Mouse (Mus musculus) gastrocnemius, adult 2 months (tissue): ENCODE results near the gene Pard3. TPM values are rescaled to one million over a fixed set of nuclear protein-coding genes. Genes with fewer than 3 reads are reported as not detected.

Experiments used
- DNase-seq: peaks from one replicate; pipeline ENCODE4 v3.0.0; 2022
- H3K27ac ChIP-seq: fragments of 200-600 bp; 2 replicates; pipeline ENCODE4 v1.8.1; 2022; ENCODE audit warnings: mild to moderate bottlenecking
- H3K4me3 ChIP-seq: fragments of 200-600 bp; 2 replicates; pipeline ENCODE4 v1.8.1; 2022; ENCODE audit warnings: mild to moderate bottlenecking, moderate library complexity
- CTCF ChIP-seq: fragments of 200-600 bp; IDR thresholded peaks from 2 replicates; pipeline ENCODE4 v1.8.1; 2022; ENCODE audit warnings: antibody characterized with exemption, mild to moderate bottlenecking, moderate library complexity
- intact Hi-C: fragments of 180-260 bp; cut with DNase I; formaldehyde crosslinking; loops from one replicate; pipeline ENCODE4 v1.15.1; 2025
- total RNA-seq, 2 experiments: library from RNA; stranded (reverse); gene quantifications; 2 replicates each; pipeline ENCODE4 v1.2.3; 2021

Pard3 gene
- total RNA-seq, 2 experiments from 2014 or later = 29.8 to 30.2 TPM

DNA sequence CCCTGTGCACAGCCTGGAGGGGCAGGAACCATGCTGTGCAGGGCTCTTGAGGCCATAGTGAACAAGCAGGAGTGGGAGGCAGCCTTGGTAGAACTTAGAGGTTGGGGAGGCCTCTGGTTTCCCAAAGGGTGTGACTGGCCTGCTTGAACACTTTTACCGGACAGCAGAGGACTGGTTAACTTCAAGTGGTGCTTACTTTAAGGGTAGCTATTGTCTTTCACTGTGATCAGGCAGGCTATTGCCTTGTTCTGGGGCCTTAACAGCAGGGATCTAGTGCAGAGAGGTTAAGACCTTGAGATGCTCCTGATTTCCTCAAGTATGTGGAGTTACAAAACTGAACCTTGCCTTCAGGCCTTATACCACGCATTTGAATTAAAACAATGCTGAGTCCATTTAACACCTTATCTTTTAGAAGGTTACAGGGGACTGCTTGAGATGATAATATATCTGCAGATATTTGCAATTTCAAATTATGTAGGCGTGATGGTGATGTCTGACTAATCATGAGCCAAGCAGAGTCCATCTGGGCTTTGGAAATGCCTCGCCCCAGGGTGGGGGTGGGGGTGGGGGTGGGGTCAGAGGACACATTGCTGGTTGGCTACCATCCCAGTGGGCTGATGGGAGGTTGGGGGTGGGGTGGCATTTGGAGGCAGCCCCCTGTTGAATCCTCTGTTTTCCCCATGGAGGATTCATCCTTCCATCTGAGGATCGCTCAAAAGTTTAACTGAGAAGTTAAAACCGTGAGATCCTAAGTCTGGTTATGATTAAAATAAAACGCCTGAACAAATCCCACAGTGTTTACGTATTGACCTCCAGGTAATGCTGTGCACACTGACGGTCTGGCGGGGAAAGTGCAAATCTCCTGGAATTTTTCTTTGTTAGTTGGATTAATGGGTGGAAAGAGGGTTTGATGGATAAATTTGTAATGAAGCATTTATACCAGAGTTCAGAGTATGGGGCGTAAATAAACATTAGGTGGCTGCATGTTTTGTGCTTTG lies 62.3 kb downstream of the Pard3 start:
- H3K27ac ChIP-seq = no peak overlapping the region

DNA sequence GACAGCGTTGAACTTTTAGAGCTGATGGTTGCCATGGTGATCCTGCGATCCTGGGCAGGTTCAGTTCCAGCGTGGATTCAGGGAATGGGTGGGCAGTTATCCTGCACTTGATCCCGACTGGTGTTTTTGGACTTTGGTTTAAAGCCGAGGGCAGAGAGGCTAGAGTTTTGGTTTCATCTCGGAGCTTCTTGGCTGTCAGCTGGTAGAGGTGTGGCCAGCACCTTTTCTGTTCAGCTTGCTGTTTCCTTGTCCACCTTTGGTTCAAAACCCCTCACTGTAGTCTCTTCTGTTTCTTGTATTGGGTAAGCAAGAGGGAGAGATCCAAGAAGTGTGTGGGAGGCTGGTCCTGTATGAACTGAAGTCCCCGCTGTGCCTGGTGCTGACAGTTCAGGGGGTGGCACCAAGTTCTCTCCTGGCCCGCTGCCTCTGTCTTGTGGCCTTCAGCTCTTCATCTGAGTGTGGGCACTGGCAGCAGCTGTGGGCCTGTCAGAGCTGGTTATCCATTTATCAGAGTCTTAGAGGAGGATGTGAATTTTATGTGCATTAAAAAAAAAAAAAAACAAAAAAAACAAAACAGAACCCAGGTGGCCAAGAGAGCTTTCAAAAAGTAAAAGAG lies 65.2 kb downstream of the Pard3 start:
- H3K27ac ChIP-seq = peak overlapping the region; percentile 6; the same call in 1 of the 2 replicates
- intact Hi-C loops = no loop called here
- no peak for TF ChIP-seq CTCF
- peak; percentile 55 for DNase-seq
- peak overlapping the region; percentile 55 for H3K4me3 ChIP-seq

More for the DNA sequence above, 62.3 kb downstream of the Pard3 start:
- H3K4me3 ChIP-seq = no peak overlapping the region
- no peak for DNase-seq
- no peak for TF ChIP-seq CTCF
- intact Hi-C loops = no loop called here

DNA sequence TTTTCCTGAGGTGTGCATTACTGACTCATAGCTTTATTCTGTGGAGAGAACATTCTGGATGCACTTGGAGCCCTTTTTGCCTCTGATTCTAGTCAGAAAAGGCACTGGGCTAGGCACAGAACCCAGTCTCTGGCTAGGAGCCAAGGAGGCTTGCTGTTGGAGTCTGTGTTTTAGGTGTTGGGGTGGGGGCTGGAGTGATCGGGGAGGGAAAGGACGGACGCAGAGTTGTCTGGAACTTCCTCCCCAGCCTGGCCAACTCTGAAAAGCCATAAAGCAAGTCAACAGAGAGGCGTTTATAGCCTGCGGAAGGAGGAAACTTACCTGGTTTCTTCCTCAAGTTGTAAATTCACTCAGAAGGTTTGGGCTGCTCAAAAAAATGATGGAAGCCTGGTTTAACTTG lies 70.6 kb downstream of the Pard3 start:
- Histone ChIP-seq H3K4me3 (no peak overlapping the region), H3K27ac (no peak overlapping the region)
- no peak for TF ChIP-seq CTCF
- intact Hi-C loops = no loop called here
- DNase-seq = no peak

DNA sequence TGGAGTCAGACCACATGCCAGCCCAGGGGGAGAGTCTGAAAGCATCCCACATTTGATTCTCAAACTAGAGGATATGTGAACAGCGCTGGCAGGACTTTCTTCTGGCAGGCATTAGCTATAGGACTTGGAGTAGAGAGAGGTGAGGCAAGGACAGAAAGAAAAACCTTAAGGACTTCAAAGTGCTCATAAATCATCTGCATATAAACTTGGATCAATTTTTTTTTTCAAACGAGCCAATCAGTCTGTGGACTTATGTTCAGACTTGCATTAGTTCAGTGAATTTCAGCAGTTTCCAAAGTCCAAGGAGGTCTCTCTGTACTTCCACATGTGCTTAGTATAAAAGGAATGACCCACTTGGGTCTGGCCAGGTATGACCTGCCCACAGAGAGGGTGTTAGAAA lies 72.5 kb downstream of the Pard3 start:
- DNase-seq = no peak
- Histone ChIP-seq H3K27ac (no peak overlapping the region), H3K4me3 (no peak overlapping the region)
- no peak for TF ChIP-seq CTCF
- intact Hi-C loops = no loop called here

DNA sequence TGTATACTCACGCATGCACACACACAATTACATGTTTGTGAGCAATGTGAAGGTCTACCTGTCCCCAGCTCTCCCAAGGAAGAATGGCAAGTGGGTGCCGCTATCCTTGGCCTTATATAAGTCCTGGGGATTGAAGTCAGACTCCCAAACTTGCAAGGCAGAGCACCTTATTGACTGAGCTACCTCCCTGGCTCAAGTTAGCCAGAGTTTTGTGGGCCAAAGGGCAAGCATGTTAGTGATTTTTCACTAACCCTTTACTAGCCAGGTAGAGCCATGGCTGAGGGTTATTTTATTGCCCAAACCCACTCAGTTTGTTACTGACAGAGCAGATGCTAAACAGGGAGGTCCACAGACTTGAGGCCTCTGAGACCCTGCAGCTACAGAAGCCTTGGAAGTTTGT lies 73.1 kb downstream of the Pard3 start:
- intact Hi-C loops = no loop called here
- no peak for TF ChIP-seq CTCF
- no peak for DNase-seq
- no peak overlapping the region for H3K4me3 ChIP-seq
- no peak overlapping the region for H3K27ac ChIP-seq

DNA sequence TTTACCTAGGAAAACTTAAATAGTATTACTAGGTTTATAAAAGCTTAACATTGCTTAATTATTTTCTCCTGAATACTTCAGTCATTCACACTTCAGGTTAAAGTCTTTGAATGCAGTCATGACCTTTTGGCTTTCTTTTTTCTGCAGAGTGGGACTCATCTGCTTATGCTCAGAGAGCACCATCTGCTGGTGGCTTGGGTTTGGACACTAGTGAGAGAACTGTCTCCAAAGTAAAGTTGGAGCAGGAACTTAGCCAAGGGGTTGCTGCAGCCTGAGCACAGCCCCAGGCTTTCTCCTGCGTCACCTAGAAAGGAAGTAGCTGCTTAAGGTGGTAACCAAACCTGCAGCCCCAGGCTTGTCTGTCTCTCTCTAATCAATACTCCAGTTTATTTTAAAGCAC lies 75.5 kb downstream of the Pard3 start:
- peak; percentile 84 for DNase-seq
- intact Hi-C loops = loop anchor here (1.0 to 2.0 kb wide), 3 partner anchors 40 to 153 kb away; partner anchors contain the start of gene Pard3
- Histone ChIP-seq H3K27ac (no peak overlapping the region), H3K4me3 (no peak overlapping the region)
- TF ChIP-seq CTCF = peak; percentile 96

DNA sequence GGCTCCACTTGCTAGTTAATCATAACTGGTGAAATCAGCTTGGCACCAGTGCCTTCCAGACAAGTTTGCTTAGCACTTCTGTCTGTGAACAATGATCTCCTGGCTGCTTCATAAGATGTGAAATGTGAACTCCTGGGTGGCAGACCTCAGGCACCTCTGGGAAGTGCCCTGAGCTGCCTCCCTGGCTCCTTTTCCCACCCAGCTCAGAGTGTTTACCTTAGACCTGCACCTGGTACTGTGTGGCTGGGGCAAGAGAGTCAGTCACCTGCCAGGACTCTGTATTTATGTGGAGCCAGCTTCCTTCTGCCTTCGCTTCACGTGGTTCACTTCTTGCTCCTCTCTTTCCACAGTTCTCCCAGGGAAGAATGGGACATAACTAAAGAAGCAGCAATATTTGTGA lies 77.3 kb downstream of the Pard3 start:
- Histone ChIP-seq H3K27ac (no peak overlapping the region), H3K4me3 (no peak overlapping the region)
- TF ChIP-seq CTCF = no peak
- no peak for DNase-seq
- intact Hi-C loops = loop anchor here (10.0 kb wide), 1 partner anchor 666 kb away; the partner anchor contains the start of gene Tarbp1

DNA sequence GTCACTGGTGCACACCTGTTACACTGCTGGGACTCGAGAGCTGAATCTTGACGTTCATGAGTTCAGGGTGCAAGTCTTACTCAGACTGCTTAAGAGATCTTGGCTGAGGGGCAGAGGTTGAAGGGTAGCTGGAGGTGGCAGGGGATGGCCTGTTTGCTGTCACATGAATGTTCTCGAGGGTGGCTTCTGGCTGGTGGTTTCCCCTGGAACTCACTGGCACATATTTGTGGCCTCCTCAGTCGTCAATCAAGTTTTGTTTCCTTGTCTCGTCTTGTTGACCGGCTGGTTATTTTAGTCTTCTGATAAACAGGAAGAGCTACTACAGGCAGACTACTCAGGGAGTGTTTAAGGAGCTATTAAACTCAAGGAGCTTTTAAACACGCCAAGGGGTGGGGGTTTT lies 79.9 kb downstream of the Pard3 start:
- intact Hi-C loops = loop anchor here (10.0 kb wide), 1 partner anchor 669 kb away; the partner anchor contains the start of gene Tarbp1
- no peak for TF ChIP-seq CTCF
- H3K27ac ChIP-seq = peak overlapping the region; percentile 43
- DNase-seq = no peak
- H3K4me3 ChIP-seq = no peak overlapping the region

DNA sequence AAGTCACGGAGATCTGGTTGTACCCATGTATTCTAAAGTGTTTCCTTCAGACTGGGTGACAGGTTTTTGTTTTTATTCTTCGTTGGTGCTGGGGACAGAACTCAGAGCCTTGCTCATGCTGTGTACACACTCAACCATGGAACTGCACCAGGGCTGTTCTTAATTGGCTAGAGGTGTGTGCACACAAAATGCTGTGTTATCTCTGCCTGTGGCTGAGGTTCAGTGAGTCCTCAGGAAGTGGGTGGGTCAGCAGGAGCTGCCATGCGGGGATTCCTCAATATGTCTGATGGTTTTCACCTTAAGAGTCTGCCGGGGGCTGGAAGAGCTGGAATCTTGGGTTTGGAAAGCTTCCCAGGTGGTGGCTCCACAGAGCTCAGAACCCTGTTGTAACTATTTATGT lies 80.9 kb downstream of the Pard3 start:
- Histone ChIP-seq H3K27ac (no peak overlapping the region), H3K4me3 (no peak overlapping the region)
- no peak for DNase-seq
- intact Hi-C loops = loop anchor here (10.0 kb wide), 1 partner anchor 670 kb away; the partner anchor contains the start of gene Tarbp1
- no peak for TF ChIP-seq CTCF

DNA sequence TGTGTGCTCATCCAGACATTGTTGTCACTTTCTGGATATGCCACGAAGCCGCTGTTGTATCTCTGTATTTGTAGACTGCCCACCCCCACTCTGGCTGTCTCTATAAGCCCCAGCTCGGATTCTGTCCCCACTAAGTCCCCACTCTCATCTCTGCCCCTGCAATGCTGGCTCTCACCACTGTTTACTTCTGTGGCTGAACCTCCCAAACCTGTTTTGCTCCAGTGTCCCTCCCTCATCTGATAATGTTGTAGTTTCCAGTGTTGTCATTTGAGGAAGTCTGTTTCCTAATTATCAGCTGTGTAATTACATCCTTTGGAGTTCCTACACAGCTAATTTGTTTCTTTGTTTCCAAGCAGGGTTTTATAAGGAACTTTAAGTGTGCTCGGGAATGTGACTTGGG lies 81.4 kb downstream of the Pard3 start:
- TF ChIP-seq CTCF = no peak
- no peak for DNase-seq
- intact Hi-C loops = loop anchor here (10.0 kb wide), 1 partner anchor 670 kb away; the partner anchor contains the start of gene Tarbp1
- Histone ChIP-seq H3K4me3 (no peak overlapping the region), H3K27ac (no peak overlapping the region)

DNA sequence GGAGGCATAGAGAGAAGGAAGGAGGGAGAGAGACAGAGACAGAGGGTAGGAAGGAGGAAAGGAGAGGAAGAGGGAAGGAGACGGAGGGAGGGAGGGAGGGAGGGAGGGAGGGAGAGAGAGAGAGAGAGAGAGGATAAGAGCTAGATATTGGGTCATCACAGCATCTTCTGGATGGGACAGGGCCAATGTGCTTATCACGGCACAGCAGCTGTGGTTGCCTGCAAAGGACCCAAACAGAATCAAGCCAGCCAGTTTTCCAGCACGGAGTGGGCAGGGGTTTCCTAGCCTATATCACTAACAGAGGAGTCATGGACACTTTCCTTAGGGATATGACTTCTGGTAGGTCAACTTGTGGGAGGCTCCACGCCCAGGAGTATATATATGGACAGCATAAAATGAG lies 82.4 kb downstream of the Pard3 start:
- no peak for DNase-seq
- intact Hi-C loops = loop anchor here (10.0 kb wide), 1 partner anchor 671 kb away; the partner anchor contains the start of gene Tarbp1
- Histone ChIP-seq H3K27ac (no peak overlapping the region), H3K4me3 (no peak overlapping the region)
- TF ChIP-seq CTCF = no peak

DNA sequence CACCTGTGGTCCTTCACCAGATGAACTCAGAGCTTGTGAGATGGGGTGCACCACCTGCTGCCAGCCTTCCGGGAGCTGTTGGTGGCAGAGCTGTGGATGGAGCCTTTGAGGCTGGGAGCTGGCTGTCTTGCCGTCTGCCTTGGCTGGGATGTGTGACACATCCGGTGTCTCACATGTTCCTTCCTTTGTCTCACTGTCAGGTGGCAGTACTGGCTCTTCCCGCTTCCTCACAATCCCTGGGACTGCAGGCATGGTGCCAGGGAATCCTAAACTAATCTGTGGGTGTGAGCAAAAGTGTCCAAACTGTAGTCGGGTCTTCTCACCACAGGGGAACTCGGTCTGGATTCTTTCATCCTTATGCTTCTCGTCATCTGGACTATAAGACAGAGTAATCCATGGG lies 85.1 kb downstream of the Pard3 start:
- Histone ChIP-seq H3K27ac (no peak overlapping the region), H3K4me3 (no peak overlapping the region)
- intact Hi-C loops = loop anchor here (10.0 kb wide), 1 partner anchor 674 kb away; the partner anchor contains the start of gene Tarbp1
- TF ChIP-seq CTCF = no peak
- DNase-seq = no peak

DNA sequence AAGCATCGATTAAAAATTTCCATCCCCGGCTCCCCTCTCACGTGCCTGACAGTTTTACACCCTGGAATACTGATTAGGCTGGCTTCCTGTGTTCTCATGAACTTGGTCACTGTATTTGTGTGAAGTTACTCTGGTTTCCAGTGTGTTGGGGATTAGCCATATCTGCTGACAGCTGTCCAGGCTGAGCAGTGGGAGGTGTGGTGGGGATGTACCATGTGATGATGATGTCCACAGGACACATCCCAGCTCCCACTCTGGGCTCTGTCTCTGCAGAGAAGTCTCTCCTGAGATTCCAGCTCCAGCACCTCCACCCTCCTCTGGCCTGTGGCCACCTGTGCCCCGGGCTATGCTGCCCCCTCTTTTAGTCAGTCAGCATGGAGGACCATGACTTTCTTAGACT lies 87.0 kb downstream of the Pard3 start:
- H3K27ac ChIP-seq = no peak overlapping the region
- no peak for TF ChIP-seq CTCF
- no peak for DNase-seq
- intact Hi-C loops = no loop called here
- no peak overlapping the region for H3K4me3 ChIP-seq
